Mouse (Mus musculus): ENCODE measurements at regions not wholly inside any gene's neighbourhood (a gene's known extent, or its start where the extent isn't known, plus 50 kb on each side); places are given as distances from the start of the nearest gene placed in this dataset.

Small RNA genes in the stretch of these regions (microRNA-seq; reads per million reads assigned to microRNA genes)
- gene Gm23243: 0 reads per million in 2 experiments

Measured in layer of hippocampus, adult 18-20 months (tissue).